Mouse (Mus musculus) ES-Bruce4 (cell line): ENCODE results near the gene Pax6. TPM values are rescaled to one million over a fixed set of nuclear protein-coding genes. Genes with fewer than 3 reads are reported as not detected.

ENCODE experiments used
- H3K27ac ChIP-seq: 2 replicates; pipeline ENCODE4 v1.5.1; 2012; ENCODE audit warnings: low read length, inconsistent platforms; ENCODE audit not compliant: insufficient read depth
- H3K27me3 ChIP-seq: 2 replicates; pipeline ENCODE4 v1.6.1; 2012; ENCODE audit warnings: mild to moderate bottlenecking, low read length, inconsistent platforms; ENCODE audit not compliant: control insufficient read depth, poor library complexity, insufficient read depth, severe bottlenecking
- H3K36me3 ChIP-seq: 2 replicates; pipeline ENCODE4 v1.6.1; 2012; ENCODE audit warnings: inconsistent platforms, mild to moderate bottlenecking, low read length, moderate library complexity; ENCODE audit not compliant: control insufficient read depth, poor library complexity, insufficient read depth, severe bottlenecking
- H3K4me1 ChIP-seq: one replicate; pipeline ENCODE4 v1.8.1; 2011; ENCODE audit warnings: low read length; ENCODE audit not compliant: control insufficient read depth, insufficient read depth
- H3K4me3 ChIP-seq: 2 replicates; pipeline ENCODE4 v1.5.1; 2011; ENCODE audit warnings: low read depth, mild to moderate bottlenecking, low read length
- H3K9ac ChIP-seq: 2 replicates; pipeline ENCODE4 v1.6.1; 2012; ENCODE audit warnings: low read depth, mild to moderate bottlenecking, inconsistent platforms; ENCODE audit not compliant: poor library complexity, severe bottlenecking
- H3K9me3 ChIP-seq: replicated peaks from 2 replicates; pipeline ENCODE4 v1.6.1; 2012; ENCODE audit warnings: mild to moderate bottlenecking, low read length, inconsistent platforms; ENCODE audit not compliant: control insufficient read depth, poor library complexity, insufficient read depth, severe bottlenecking
- CTCF ChIP-seq: IDR thresholded peaks from one replicate; pipeline ENCODE4 v1.8.1; 2011; ENCODE audit warnings: low read depth, low read length
- EP300 ChIP-seq: IDR thresholded peaks from 2 replicates; pipeline ENCODE4 v1.6.1; 2011; ENCODE audit warnings: low read depth, low read length; ENCODE audit not compliant: insufficient read depth
- POLR2A ChIP-seq: IDR thresholded peaks from one replicate; pipeline ENCODE4 v1.8.1; 2011; ENCODE audit warnings: low read length; ENCODE audit not compliant: insufficient read depth
- polyA plus RNA-seq: library from polyadenylated mRNA; stranded (reverse); fragments of >200 nt; gene quantifications from 2 replicates; pipeline ENCODE4 v1.2.4, GENCODE M21; 2011; ENCODE audit warnings: low read depth; ENCODE audit not compliant: missing spikeins, insufficient read depth, insufficient read length

Gene Pax6
- polyA plus RNA-seq, 1 experiment, result 2.5 TPM

DNA sequence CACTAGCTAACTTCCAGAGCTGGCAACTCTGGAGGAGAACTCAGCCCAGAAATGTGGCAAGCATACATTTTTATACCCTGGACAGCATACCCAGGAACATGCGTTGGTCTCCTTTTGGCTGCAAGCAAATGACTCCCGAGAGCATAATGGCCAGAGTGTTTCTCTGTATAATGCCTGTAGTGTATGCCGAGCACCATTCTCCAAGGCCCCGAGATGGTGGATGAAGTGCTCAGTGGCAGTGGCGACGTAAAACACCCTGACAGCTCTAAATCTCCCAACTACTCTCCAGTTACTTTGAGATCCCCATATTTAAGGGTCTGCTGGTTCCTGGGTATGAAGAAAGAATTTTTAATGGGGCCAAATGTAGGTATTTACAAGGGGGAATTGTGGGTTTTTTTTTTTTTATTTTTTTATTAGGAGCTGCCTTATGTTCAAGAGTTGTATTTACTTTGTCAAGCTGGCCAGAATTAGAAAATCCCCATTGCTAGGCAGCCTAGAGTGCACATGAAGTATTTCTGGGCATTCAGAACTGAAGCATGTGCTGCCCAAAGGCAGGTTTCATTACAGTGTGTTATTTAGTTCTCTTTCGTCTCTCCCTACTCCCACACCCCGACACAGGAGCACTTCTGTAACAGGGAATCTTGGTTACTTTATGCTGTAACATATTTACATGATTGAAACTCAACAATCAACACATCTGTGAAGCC lies 46.9 kb downstream of the Pax6 start:
- Histone ChIP-seq H3K9me3 (no peaks in the 10 kb centered on the region), H3K36me3 (no peaks in the 10 kb centered on the region), H3K4me1 (no peaks in the 10 kb centered on the region), H3K4me3 (no peak overlapping the region), H3K9ac (no peak overlapping the region), H3K27me3 (no peaks in the 10 kb centered on the region), H3K27ac (no peak overlapping the region)
- TF ChIP-seq CTCF, result no peak
- no peak for TF ChIP-seq EP300
- TF ChIP-seq POLR2A, result no peak

GRCm38 (mm10) chr2:105726657-105727056 lies 58.0 kb downstream of the Pax6 start:
- H3K27me3 ChIP-seq, result no peaks in the 10 kb centered on the region

DNA sequence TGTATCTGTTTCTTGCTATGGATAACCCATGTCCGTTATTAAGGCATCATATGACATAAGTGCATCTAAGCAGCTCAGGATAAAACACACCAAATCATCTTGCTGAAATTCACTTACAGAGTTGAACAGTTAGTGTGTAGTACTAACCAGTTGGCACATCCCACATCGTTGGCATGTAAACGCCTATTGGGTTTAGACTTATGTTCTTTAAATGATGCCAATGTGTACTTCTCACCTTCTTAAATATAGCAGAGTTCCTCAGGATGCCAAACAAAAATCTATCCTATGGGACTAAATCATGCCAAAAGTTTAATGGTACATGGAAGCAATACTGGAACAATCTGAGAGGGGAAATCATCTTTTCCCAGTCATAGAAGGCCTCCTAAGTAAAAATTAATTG lies 62.0 kb downstream of the Pax6 start:
- Histone ChIP-seq H3K27me3 (no peaks in the 10 kb centered on the region), H3K4me3 (no peak overlapping the region), H3K36me3 (no peaks in the 10 kb centered on the region), H3K27ac (no peak overlapping the region), H3K9ac (no peak overlapping the region), H3K4me1 (peaks cover 2% of the 10 kb centered on the region), H3K9me3 (no peaks in the 10 kb centered on the region)
- TF ChIP-seq EP300 (no peak), POLR2A (no peak), CTCF (no peak)

More at GRCm38 (mm10) chr2:105726657-105727056, 58.0 kb downstream of the Pax6 start:
- Histone ChIP-seq H3K36me3 (no peaks in the 10 kb centered on the region), H3K9me3 (no peaks in the 10 kb centered on the region), H3K4me1 (peaks cover 2% of the 10 kb centered on the region), H3K4me3 (no peak overlapping the region), H3K9ac (no peak overlapping the region), H3K27ac (no peak overlapping the region)
- TF ChIP-seq CTCF (no peak), POLR2A (no peak), EP300 (no peak)

DNA sequence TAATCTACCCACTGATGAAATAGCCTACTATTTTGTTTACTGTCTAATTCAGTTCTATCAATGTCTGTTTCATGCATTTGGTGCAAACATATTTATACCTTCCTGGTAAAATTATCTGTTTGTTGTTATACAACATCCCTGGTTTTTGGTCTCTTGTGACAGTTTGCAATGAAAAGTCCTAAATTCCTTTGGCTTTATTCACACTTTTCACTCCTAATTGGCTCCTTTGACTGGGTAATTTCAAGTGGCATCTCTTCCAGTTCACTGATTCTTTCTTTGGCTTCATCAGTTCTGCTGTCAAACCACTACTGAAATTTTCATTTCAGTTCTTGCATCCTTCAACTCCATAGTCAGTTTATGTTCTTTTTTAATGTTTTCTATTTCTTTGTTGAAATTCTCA lies 67.5 kb downstream of the Pax6 start:
- Histone ChIP-seq H3K9ac (no peak overlapping the region), H3K36me3 (no peaks in the 10 kb centered on the region), H3K27me3 (no peaks in the 10 kb centered on the region), H3K4me1 (no peaks in the 10 kb centered on the region), H3K4me3 (no peak overlapping the region), H3K27ac (no peak overlapping the region), H3K9me3 (no peaks in the 10 kb centered on the region)
- TF ChIP-seq CTCF, result no peak

- Histone ChIP-seq H3K9ac (no peak overlapping the region), H3K9me3 (no peaks in the 10 kb centered on the region), H3K27me3 (no peaks in the 10 kb centered on the region), H3K4me3 (no peak overlapping the region), H3K36me3 (no peaks in the 10 kb centered on the region), H3K4me1 (no peaks in the 10 kb centered on the region), H3K27ac (no peak overlapping the region)
- TF ChIP-seq POLR2A (no peak), CTCF (no peak), EP300 (no peak)
Measured at GRCm38 (mm10) chr2:105746896-105747295, 78.2 kb downstream of the Pax6 start.

Other genes with a start within 250 kb of the Pax6 start
- 20.5 and 20.9 TPM in 2 replicates for gene Elp4, start 235.7 kb downstream of the Pax6 start, polyA plus RNA-seq
- gene Immp1l, start 235.7 kb downstream of the Pax6 start, polyA plus RNA-seq, result 25.0 and 25.1 TPM in 2 replicates